8 mouse cellular contexts compared by ENCODE assay signal in genomic region chr12:109399591-109399990, GRCm38 (mm10). TPM values are rescaled to one million over a fixed set of nuclear protein-coding genes. Genes with fewer than 3 reads are reported as not detected.
DNase-seq lines count a peak whose midpoint lies in the region; ATAC-seq and TF ChIP-seq lines count a peak whose summit lies in the region.

No protein-coding gene starts in this region.

- 17% methylated on average over 22 of the region's 22 CpGs for WGBS in heart, embryonic 13.5 days
- 18% methylated on average over 22 of the region's 22 CpGs for WGBS in stomach, postnatal 0 days

- no peak for DNase-seq in heart, postnatal 10 days
- peak; percentile 45 for DNase-seq in heart, postnatal 4 days
- peak; percentile 62 to 70 for DNase-seq in layer of hippocampus, postnatal 10 days (ENCODE audit: low spot score in 2 of 2)
- peak; percentile 49 for DNase-seq in lung, postnatal 36 days
- DNase-seq in stomach, postnatal 0 days (ENCODE audit: low spot score), result peak; percentile 24
- no peak for DNase-seq in thymus, adult 18-20 months

- peak overlapping the region; percentile 67 for H3K9ac ChIP-seq in heart, embryonic 13.5 days
- H3K9ac ChIP-seq in stomach, postnatal 0 days (ENCODE audit: low read length), result no peak overlapping the region

- TF ChIP-seq CTCF in embryonic fibroblast, embryonic 13.5 days (IDR thresholded peaks at IDR 0.05; ENCODE audit: borderline replicate concordance, insufficient read depth, low read length), result no peak
- no peak for TF ChIP-seq CTCF in stomach, postnatal 0 days (IDR thresholded peaks at IDR 0.05; ENCODE audit: low read depth)

- no peaks in the 10 kb centered on the region for H3K36me3 ChIP-seq in heart, embryonic 13.5 days
- H3K36me3 ChIP-seq in stomach, postnatal 0 days (ENCODE audit: control insufficient read depth, insufficient read depth, low read length), result no peaks in the 10 kb centered on the region

- no peak for TF ChIP-seq EP300 in stomach, postnatal 0 days (optimal IDR thresholded peaks at IDR 0.05)

- no peaks in the 10 kb centered on the region; the same call in 1 of the 2 replicates for H3K27me3 ChIP-seq in heart, embryonic 13.5 days (replicated peaks)
- H3K27me3 ChIP-seq in stomach, postnatal 0 days (ENCODE audit: control insufficient read depth, insufficient read depth, low read length), result no peaks in the 10 kb centered on the region

- TF ChIP-seq POLR2A in embryonic fibroblast, embryonic 13.5 days (IDR thresholded peaks at IDR 0.05; ENCODE audit: low read depth, low read length), result no peak

- peak overlapping the region; percentile 51 for H3K27ac ChIP-seq in heart, embryonic 13.5 days (replicated peaks)
- peak overlapping the region; percentile 55 for H3K27ac ChIP-seq in embryonic fibroblast, embryonic 13.5 days (ENCODE audit: insufficient read depth, low read length)
- peak overlapping the region; percentile 63 for H3K27ac ChIP-seq in stomach, postnatal 0 days (replicated peaks)

- H3K4me3 ChIP-seq in heart, embryonic 13.5 days, result peak overlapping the region; percentile 29
- H3K4me3 ChIP-seq in embryonic fibroblast, embryonic 13.5 days (ENCODE audit: insufficient read depth, low read length), result no peak overlapping the region
- no peak overlapping the region for H3K4me3 ChIP-seq in stomach, postnatal 0 days (ENCODE audit: low read depth, low read length)

- H3K4me2 ChIP-seq in heart, embryonic 13.5 days, result peak overlapping the region; percentile 64
- H3K4me2 ChIP-seq in stomach, postnatal 0 days (replicated peaks; ENCODE audit: low read depth), result no peak overlapping the region; the same call in 1 of the 2 replicates

- peaks cover 67% of the 10 kb centered on the region for H3K4me1 ChIP-seq in heart, embryonic 13.5 days
- peaks cover 15% of the 10 kb centered on the region for H3K4me1 ChIP-seq in embryonic fibroblast, embryonic 13.5 days (ENCODE audit: control insufficient read depth, insufficient read depth, low read length)
- H3K4me1 ChIP-seq in stomach, postnatal 0 days (replicated peaks; ENCODE audit: control insufficient read depth, insufficient read depth), result peaks cover 7% of the 10 kb centered on the region; the same call in 1 of the 2 replicates

- H3K9me3 ChIP-seq in heart, embryonic 13.5 days, result no peaks in the 10 kb centered on the region
- H3K9me3 ChIP-seq in stomach, postnatal 0 days (ENCODE audit: control insufficient read depth, low read length), result no peaks in the 10 kb centered on the region

- intact Hi-C loops in heart, postnatal 10 days (cut with DNase I), result no loop called here

- ATAC-seq in heart, embryonic 13.5 days (ENCODE audit: extremely low read depth, insufficient number of reproducible peaks, low FRiP score, low TSS enrichment), result no peak
- ATAC-seq in stomach, postnatal 0 days (ENCODE audit: low FRiP score, low TSS enrichment), result no peak

RNA-seq across cellular contexts. Expression of gene Dlk1, which starts 53.0 kb away (rescaled TPM):
- 103 and 130 TPM in 2 replicates for polyA plus RNA-seq in heart, embryonic 13.5 days (2015; fragmentation: Nextera tagmentation; extraction: Ambion mirVana)
- 10 to 100 TPM; 17.2 to 17.7 TPM for total RNA-seq in heart, postnatal 10 days (2021)
- polyA plus RNA-seq in embryonic fibroblast, embryonic 13.5 days (2011; ENCODE audit: insufficient read length, low read depth, missing spikeins), result 242 and 410 TPM in 2 replicates
- total RNA-seq in heart, postnatal 4 days (2021), result 10 to 100 TPM; 66.1 to 72.8 TPM
- total RNA-seq in layer of hippocampus, postnatal 10 days (2021), result 1 to 10 TPM in 1 of 2 experiments, under 1 TPM in 1; 0.73 to 1.2 TPM
- polyA plus RNA-seq in stomach, postnatal 0 days (2015; fragmentation: Nextera tagmentation; extraction: Ambion mirVana), result 183 and 187 TPM in 2 replicates

Comparison
In these comparisons a context has a peak if more than half of its experiments do, and no peak if none do; other contexts are left out.
1. DNase-seq: peak in heart, postnatal 4 days (single experiment), layer of hippocampus, postnatal 10 days (2 of 2), lung, postnatal 36 days (single experiment) and stomach, postnatal 0 days (single experiment); none in heart, postnatal 10 days (0 of 2) and thymus, adult 18-20 months (0 of 2).
2. RNA of gene Dlk1, which starts 53.0 kb away (total RNA-seq): 66.1 to 72.8 TPM in heart, postnatal 4 days and 17.2 to 17.7 TPM in heart, postnatal 10 days; 0.73 to 1.2 TPM in layer of hippocampus, postnatal 10 days; every median in the first group is over 4 times any median in the second.
3. Peak in every context shown above with its lines, with median percentiles within 50 percentile points of each other: H3K27ac ChIP-seq.